Mouse (Mus musculus) urinary bladder, adult 18-20 months (tissue): Measurements from ENCODE around the gene Gm17482.
A peak's percentile ranks its signal among the peaks of the same experiment; 100 is the strongest.
"Not testable (repeated sequence)": the region's sequence is repeated elsewhere in the genome, so short reads cannot be mapped to it uniquely, and the experiment has no call there.

Experiments used
- DNase-seq, 2 experiments: peaks; one replicate each; pipeline ENCODE4 v3.0.0; 2022; ENCODE audit warnings: low spot score in 2 of 2, mixed read lengths in 2 of 2

Gm17482 gene

GRCm38 (mm10) chr6:115227043-115227442, at the start of gene Gm17482:
Gene Gm17482, plus strand, starts transcription at chr6:115227343.
- no peak for DNase-seq

DNA sequence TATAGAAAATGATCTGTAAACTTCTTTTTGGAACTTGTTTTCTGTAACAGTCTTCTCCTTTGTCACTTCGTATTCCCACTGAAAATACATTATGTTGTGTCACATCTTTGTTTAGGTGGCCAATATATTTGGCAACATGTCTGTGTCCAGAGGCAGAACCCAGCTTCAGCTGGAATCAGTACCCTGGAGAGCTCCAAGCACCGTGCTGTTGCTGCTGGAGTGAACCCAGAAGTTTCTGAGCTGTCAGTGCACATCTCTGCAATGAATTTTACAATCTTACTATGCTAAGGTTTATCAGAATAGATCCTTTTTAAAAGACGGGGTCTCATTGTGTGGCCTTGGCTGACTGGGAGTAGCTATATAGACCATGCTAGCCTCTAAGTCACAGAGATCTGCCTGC, 48.3 kb upstream of the Gm17482 start:
- DNase-seq, result peak in 1 of 2 experiments; percentile 14

- no peak for DNase-seq
Measured at GRCm38 (mm10) chr6:115181094-115181493, 46.0 kb upstream of the Gm17482 start.

GRCm38 (mm10) chr6:115191111-115191510, 36.0 kb upstream of the Gm17482 start:
- DNase-seq, result no peak

GRCm38 (mm10) chr6:115200753-115201152, 26.4 kb upstream of the Gm17482 start:
- DNase-seq, result no peak

- no peak for DNase-seq
Measured at GRCm38 (mm10) chr6:115203029-115203428, 24.1 kb upstream of the Gm17482 start.

DNA sequence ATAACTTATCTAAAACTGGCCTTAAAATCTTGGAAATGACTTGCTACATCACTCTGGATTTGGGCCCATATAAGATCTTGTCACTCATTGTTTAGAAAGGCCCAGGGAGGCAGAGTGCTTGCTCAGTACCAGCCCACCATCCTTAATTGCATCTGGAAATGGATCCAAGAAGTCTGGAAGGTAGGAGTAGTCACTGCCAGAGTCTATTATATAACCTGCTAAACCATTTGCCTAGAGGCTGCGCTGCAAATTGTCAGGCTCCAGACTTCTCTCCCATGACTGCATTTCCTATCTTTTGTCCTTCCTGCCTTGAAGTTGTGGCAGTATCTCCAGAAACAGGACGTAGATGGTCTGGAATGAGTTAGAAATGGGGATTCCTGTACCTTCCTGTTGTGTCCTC, 17.0 kb upstream of the Gm17482 start:
- DNase-seq, result no peak

- DNase-seq, result no peak
Measured at GRCm38 (mm10) chr6:115210820-115211219, 16.3 kb upstream of the Gm17482 start.

DNA sequence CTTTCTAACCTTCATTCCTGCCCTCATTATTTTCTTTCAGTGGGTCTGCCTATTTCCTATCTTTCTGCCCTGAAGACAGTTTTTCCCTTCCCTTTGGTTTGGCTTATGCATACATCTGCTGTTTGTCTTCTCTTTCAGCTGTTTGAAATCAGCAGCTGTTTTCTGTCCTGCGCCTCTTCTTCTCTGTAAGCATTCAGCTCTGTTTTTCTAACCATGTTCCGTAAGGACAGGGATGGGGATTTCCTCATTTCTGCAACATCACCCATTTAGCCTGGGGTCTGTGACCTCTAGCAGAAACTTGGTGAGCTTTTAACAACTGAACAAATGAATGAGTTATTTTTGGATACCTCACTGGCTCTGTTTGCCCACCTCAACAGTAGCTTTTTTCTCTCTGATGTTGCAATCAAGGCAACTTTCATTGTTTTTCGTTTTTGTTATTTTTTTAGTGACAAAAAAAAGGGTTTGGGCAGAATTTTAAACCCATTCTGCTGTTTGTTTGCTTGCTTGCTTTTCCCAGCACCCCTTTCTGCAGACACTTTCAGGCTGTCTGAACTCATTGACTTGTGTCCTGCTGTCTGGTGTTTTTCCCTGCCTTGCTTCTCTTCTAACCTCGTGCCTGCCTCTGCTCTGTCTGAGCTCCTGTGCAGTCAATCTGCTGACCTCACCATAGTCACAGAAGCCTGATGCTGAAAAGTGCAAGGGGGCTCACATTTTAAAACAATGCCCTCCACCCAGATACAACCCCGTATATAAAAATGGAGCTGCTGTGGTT, 14.8 kb upstream of the Gm17482 start:
- no peak for DNase-seq

DNA sequence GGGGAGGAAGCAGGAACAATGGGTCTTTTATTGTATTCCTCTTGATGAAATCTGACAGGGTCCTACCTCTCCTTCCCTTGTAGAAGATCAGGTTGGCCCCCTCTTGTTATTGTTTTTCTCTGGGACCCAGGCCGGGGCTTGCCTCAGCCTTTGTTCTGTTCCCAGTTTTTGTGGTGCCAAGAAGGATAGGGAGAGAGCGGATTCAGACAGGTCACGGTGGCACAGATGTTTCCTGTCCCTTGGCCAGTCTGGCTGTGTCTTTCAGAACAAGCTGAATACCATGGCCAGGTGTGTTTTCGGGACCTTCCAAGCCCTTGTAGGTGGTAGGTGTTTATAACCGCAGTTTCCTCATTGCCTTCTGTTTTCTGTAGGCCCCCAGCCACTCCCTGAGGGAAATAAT, 14.0 kb upstream of the Gm17482 start:
- no peak for DNase-seq

DNA sequence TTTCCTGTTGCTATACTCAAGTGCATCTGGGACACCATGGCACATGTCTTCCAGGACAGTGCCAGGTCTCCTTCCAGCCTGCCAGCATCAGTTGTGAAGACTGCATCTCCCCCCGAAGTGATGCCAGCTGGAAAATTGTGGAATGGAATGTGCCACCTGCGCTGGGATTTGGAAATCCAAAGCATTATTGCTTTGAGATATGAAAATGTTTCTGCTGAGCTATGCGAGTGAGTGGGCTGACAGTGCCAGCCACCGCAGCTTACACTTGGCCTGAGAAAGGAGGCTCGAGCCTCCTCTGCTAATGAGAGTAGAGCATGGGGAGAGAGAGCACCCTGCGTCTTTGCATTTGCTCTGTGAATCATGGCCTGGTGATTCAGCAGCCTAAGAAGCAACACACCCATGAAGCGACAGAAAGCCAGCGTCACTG, 5.9 kb upstream of the Gm17482 start:
- DNase-seq, result peak in 1 of 2 experiments; percentile 45

DNA sequence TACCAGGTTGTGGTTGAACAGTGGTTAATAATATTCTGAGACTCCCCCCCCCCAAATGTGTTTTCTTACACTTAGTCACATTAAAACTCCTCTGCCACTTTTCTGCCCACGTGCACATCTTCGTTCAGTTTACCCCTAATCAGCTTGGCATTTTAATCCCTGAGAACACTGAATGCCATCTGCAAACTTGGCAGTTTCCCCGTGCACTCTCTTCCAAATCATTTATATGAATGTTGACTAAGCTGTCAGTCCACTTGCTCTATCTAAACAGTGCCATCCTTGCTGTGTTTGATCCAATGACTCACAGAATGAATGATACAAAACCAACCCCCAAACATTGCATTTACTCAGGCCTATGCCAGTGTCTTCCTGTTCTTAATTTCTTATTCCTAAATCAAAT, 1.6 kb upstream of the Gm17482 start:
- DNase-seq, result no peak

DNA sequence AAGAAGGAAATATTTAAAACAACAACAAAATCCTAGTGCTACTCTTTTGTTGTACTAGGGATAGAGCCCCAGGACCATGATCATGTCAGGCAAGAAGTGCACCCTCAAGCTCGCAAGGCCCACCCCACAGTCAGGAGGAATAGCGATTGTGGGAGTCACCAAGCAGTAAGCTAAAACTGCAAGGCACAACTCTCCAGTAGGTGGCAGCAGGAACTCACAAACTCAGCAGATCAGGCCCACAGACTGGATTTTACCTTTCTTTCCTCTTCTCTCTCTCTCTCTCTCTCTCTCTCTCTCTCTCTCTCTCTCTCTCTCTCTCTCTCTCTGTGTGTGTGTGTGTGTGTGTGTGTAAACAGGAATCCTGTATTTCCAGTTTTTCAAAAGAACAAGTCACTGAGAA, 386 bp downstream of the Gm17482 start:
- peak; percentile 64 to 73 for DNase-seq

GRCm38 (mm10) chr6:115230557-115230956, 3.4 kb downstream of the Gm17482 start:
- no peak for DNase-seq

GRCm38 (mm10) chr6:115231836-115232235, 4.7 kb downstream of the Gm17482 start:
- DNase-seq, result no peak

GRCm38 (mm10) chr6:115232562-115232961, 5.4 kb downstream of the Gm17482 start:
- DNase-seq, result no peak

DNA sequence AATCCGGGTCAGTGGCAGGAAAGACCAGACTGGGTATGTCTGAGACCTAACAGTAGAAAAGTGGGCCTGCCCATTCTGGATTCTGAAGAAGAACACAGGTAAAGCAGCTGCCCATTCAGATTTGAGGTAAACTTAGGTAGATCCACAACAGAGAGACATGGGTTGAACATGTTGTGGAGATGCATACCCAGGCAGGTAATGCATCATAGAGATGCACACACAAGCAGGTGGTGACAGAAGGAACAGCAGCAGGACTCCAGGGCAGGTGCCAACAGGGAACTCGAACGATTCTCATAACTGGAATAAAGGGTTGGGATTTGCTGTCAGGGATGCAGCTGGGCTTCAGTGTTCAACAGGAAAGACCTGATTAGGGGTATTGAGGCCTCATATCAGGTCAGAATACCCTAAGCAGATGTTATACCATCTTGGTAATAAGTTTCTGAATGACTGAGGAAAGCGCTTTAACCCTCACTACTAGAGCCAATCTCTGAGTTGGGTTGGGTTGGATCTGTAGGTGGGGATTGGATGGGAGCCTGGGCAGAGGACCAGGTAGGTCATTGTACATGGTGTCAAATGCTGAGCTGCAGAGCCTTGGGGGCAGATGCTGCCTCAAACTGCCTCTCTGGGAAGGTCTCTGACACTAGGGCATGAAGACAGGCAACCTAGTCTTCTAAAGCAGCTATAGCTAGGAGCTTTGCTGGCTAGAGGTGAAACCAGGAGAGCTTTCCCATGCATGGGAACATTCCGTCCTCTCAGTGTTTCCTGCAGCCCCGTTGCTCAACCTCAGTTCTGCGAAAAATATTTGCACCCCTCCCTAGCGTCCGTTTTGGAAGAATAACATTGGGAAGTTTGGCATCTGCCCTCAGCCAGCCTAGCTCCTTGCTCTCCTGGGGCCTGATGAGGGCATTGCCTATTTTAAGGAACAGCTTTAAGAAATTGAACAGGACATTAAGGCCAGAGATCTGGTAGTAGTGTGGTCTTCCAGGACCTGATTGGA, 11.2 kb downstream of the Gm17482 start:
- DNase-seq, result no peak

- DNase-seq, result no peak
Measured at GRCm38 (mm10) chr6:115239335-115239734, 12.2 kb downstream of the Gm17482 start.

- not testable (repeated sequence) for DNase-seq
Measured at GRCm38 (mm10) chr6:115240431-115240830, 13.3 kb downstream of the Gm17482 start.

DNA sequence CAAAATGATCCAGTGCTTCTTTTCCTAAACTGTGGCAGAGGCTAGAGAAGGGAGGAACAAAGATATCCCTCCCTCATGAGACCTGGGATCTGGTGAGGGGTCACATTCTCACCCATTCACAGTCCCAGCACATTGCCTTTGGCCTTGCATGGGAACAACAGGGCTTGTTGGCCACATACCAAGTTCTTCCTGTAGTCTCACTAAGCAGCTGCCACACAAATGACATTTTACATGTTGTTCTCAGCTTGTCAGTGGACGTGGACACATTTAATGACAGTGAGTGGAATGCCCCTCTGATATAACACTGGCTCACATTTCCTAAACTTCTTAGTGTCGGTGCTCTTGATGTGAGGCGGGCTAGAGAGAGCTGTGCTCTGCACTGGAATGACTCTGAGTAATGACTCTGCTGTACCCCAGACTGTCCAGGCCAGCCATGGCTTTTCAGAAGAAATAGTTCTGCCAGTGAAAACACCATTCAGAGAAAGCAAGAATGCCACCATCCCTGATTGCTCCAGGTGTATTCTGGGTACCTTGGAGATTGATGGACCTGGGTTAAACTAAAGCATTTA, 14.1 kb downstream of the Gm17482 start:
- DNase-seq, result no peak

DNA sequence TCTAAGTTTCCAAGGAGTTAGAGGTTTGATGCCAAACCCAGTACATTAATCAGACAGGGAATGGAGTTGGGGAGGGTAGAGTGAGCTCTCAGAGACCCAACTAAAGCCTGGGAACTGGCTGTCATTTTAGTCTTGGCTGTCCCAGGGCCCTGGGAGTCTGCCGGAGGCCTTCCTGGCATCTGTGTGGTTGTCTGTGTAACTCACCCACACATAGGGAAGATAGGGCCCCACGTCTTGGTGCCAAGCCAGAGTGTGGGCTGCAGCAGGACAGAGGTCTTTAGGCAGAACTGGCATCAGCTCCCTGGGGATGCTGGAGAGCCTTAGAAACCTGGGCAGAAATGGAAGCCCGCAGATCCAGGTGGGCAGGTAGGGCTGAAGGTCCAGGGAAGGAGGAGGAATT, 14.8 kb downstream of the Gm17482 start:
- DNase-seq, result no peak

DNA sequence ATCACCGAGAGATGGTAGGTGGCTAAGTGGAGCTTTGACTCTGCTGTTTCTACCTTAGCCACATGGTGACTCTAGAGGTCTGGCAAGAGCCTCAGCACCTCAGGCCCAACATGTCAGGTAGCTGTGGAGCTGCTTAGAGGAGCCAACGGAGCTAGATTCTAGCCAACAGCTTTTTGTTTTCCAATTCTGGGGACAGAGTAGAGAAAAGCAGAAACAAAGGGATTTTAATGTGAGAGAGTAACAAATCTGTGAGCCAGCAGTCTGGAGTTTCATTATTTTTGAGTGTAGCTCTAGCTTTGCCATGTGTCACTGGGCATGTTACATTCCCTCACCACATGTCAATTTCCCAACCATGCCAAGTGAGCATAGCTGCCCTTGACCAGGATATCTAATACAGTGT, 17.1 kb downstream of the Gm17482 start:
- DNase-seq, result no peak
